Mouse (Mus musculus): Measurements from ENCODE around the gene Gpkow. TPM values are rescaled to one million over a fixed set of nuclear protein-coding genes. Genes with fewer than 3 reads are reported as not detected.
A peak's percentile ranks its signal among the peaks of the same experiment; 100 is the strongest.
"Not testable (repeated sequence)": the region's sequence is repeated elsewhere in the genome, so short reads cannot be mapped to it uniquely, and the experiment has no call there.

Gene Gpkow
- polyA plus RNA-seq, 1 experiment from 2014 or later = 9.3 TPM

- H3K27ac ChIP-seq (ENCODE audit: low read depth); H3K27me3 ChIP-seq (ENCODE audit: insufficient read depth, low read length); H3K36me3 ChIP-seq (replicated peaks; ENCODE audit: insufficient read depth, low read length); ATAC-seq; H3K4me1 ChIP-seq (ENCODE audit: insufficient read depth); H3K4me3 ChIP-seq (ENCODE audit: low read depth, low read length); H3K4me2 ChIP-seq (ENCODE audit: low read depth, low read length); H3K9me3 ChIP-seq (ENCODE audit: low read length); H3K9ac ChIP-seq (replicated peaks); DNase-seq: not testable (repeated sequence)
- 42% methylated on average over 1 of the region's 1 CpGs for WGBS (ENCODE audit: insufficient replicate concordance)
- TF ChIP-seq CTCF (IDR thresholded peaks at IDR 0.05; ENCODE audit: low read depth) = peak; percentile 30; the same call in 1 of the 2 replicates
Measured at GRCm38 (mm10) chrX:7716058-7716457, 19.1 kb downstream of the Gpkow start.

- Histone ChIP-seq H3K4me3 (ENCODE audit: low read depth, low read length) (peak within 1 kb of the TSS; percentile 73), H3K9me3 (ENCODE audit: low read length) (no peaks in the 10 kb centered on the region), H3K27ac (ENCODE audit: low read depth) (peak within 1 kb of the TSS; percentile 95), H3K27me3 (ENCODE audit: insufficient read depth, low read length) (no peaks in the 10 kb centered on the region), H3K9ac (replicated peaks) (peak within 1 kb of the TSS; percentile 77), H3K36me3 (replicated peaks; ENCODE audit: insufficient read depth, low read length) (peaks cover 9% of the 10 kb centered on the region; the same call in 1 of the 2 replicates), H3K4me2 (ENCODE audit: low read depth, low read length) (peak within 1 kb of the TSS; percentile 74), H3K4me1 (ENCODE audit: insufficient read depth) (no peaks in the 10 kb centered on the region)
- 17% methylated on average over 22 of the region's 22 CpGs for WGBS (ENCODE audit: insufficient replicate concordance)
- DNase-seq = peak; percentile 75
- peak; percentile 68; the same call in 1 of the 2 replicates for TF ChIP-seq EP300 (IDR thresholded peaks at IDR 0.05; ENCODE audit: low read depth)
- no peak for TF ChIP-seq CTCF (IDR thresholded peaks at IDR 0.05; ENCODE audit: low read depth)
- peak; percentile 95 for ATAC-seq
Measured at GRCm38 (mm10) chrX:7721514-7722281, 24.8 kb downstream of the Gpkow start, which contains the start of gene Gm45208. Gene Gm45208 (plus strand): TSS chrX:7722245.

GRCm38 (mm10) chrX:7722282-7722611, 25.3 kb downstream of the Gpkow start:
- H3K4me3 ChIP-seq (ENCODE audit: low read depth, low read length) = peak overlapping the region; percentile 73
- H3K9ac ChIP-seq (replicated peaks) = peak overlapping the region; percentile 77
- WGBS (ENCODE audit: insufficient replicate concordance) = 18% methylated on average over 11 of the region's 11 CpGs
- peaks cover 11% of the 10 kb centered on the region; the same call in 1 of the 2 replicates for H3K36me3 ChIP-seq (replicated peaks; ENCODE audit: insufficient read depth, low read length)
- no peak for DNase-seq
- no peaks in the 10 kb centered on the region for H3K4me1 ChIP-seq (ENCODE audit: insufficient read depth)
- no peaks in the 10 kb centered on the region for H3K9me3 ChIP-seq (ENCODE audit: low read length)
- TF ChIP-seq CTCF (IDR thresholded peaks at IDR 0.05; ENCODE audit: low read depth) (no peak), EP300 (IDR thresholded peaks at IDR 0.05; ENCODE audit: low read depth) (0 out of 2 replicates have a peak, but pooled peaks have one; percentile 13)
- H3K27ac ChIP-seq (ENCODE audit: low read depth) = peak overlapping the region; percentile 95
- no peaks in the 10 kb centered on the region for H3K27me3 ChIP-seq (ENCODE audit: insufficient read depth, low read length)
- peak overlapping the region; percentile 74 for H3K4me2 ChIP-seq (ENCODE audit: low read depth, low read length)
- ATAC-seq = no peak

- H3K27me3 ChIP-seq (ENCODE audit: insufficient read depth, low read length) = no peaks in the 10 kb centered on the region
- H3K36me3 ChIP-seq (replicated peaks; ENCODE audit: insufficient read depth, low read length) = peaks cover 14% of the 10 kb centered on the region; the same call in 1 of the 2 replicates
- no peaks in the 10 kb centered on the region for H3K4me1 ChIP-seq (ENCODE audit: insufficient read depth)
- H3K4me2 ChIP-seq (ENCODE audit: low read depth, low read length) = peak overlapping the region; percentile 74
- H3K9me3 ChIP-seq (ENCODE audit: low read length) = no peaks in the 10 kb centered on the region
- WGBS (ENCODE audit: insufficient replicate concordance) = 19% methylated on average over 4 of the region's 4 CpGs
- no peak for DNase-seq
- peak overlapping the region; percentile 95 for H3K27ac ChIP-seq (ENCODE audit: low read depth)
- no peak; the same call in 1 of the 2 replicates for ATAC-seq
- H3K9ac ChIP-seq (replicated peaks) = peak overlapping the region; percentile 77
- H3K4me3 ChIP-seq (ENCODE audit: low read depth, low read length) = peak overlapping the region; percentile 73
- TF ChIP-seq EP300 (IDR thresholded peaks at IDR 0.05; ENCODE audit: low read depth) = no peak
- TF ChIP-seq CTCF (IDR thresholded peaks at IDR 0.05; ENCODE audit: low read depth) = no peak
Measured at GRCm38 (mm10) chrX:7722691-7723090, 25.8 kb downstream of the Gpkow start.

GRCm38 (mm10) chrX:7724135-7724534, 27.2 kb downstream of the Gpkow start:
- peaks cover 14% of the 10 kb centered on the region; the same call in 1 of the 2 replicates for H3K36me3 ChIP-seq (replicated peaks; ENCODE audit: insufficient read depth, low read length)
- H3K4me1 ChIP-seq (ENCODE audit: insufficient read depth) = no peaks in the 10 kb centered on the region
- H3K4me3 ChIP-seq (ENCODE audit: low read depth, low read length) = no peak overlapping the region
- H3K9me3 ChIP-seq (ENCODE audit: low read length) = no peaks in the 10 kb centered on the region
- no peak overlapping the region for H3K27ac ChIP-seq (ENCODE audit: low read depth)
- no peaks in the 10 kb centered on the region for H3K27me3 ChIP-seq (ENCODE audit: insufficient read depth, low read length)
- DNase-seq (no peak), ATAC-seq (no peak)
- TF ChIP-seq CTCF (IDR thresholded peaks at IDR 0.05; ENCODE audit: low read depth) (no peak), EP300 (IDR thresholded peaks at IDR 0.05; ENCODE audit: low read depth) (no peak)
- no peak overlapping the region for H3K9ac ChIP-seq (replicated peaks)
- WGBS (ENCODE audit: insufficient replicate concordance) = 84% methylated on average over 7 of the region's 7 CpGs
- no peak overlapping the region for H3K4me2 ChIP-seq (ENCODE audit: low read depth, low read length)

GRCm38 (mm10) chrX:7725841-7726240, 28.9 kb downstream of the Gpkow start:
- TF ChIP-seq CTCF (IDR thresholded peaks at IDR 0.05; ENCODE audit: low read depth) (no peak), EP300 (IDR thresholded peaks at IDR 0.05; ENCODE audit: low read depth) (no peak)
- H3K4me2 ChIP-seq (ENCODE audit: low read depth, low read length) = no peak overlapping the region
- no peaks in the 10 kb centered on the region for H3K9me3 ChIP-seq (ENCODE audit: low read length)
- no peaks in the 10 kb centered on the region for H3K27me3 ChIP-seq (ENCODE audit: insufficient read depth, low read length)
- peaks cover 14% of the 10 kb centered on the region; the same call in 1 of the 2 replicates for H3K36me3 ChIP-seq (replicated peaks; ENCODE audit: insufficient read depth, low read length)
- H3K4me1 ChIP-seq (ENCODE audit: insufficient read depth) = no peaks in the 10 kb centered on the region
- H3K4me3 ChIP-seq (ENCODE audit: low read depth, low read length) = no peak overlapping the region
- no peak overlapping the region for H3K9ac ChIP-seq (replicated peaks)
- no peak for DNase-seq
- 84% methylated on average over 12 of the region's 12 CpGs for WGBS (ENCODE audit: insufficient replicate concordance)
- ATAC-seq = no peak
- no peak overlapping the region for H3K27ac ChIP-seq (ENCODE audit: low read depth)
